Mouse (Mus musculus) midbrain, postnatal 0 days (tissue): ENCODE data around the gene Adamtsl1. TPM values are rescaled to one million over a fixed set of nuclear protein-coding genes. Genes with fewer than 3 reads are reported as not detected.

Experiments
- ATAC-seq: fragments of 200-750 bp; cut with Nextera tagmentation; 2 replicates; pipeline ENCODE4 v1.8.0; 2017; ENCODE audit warnings: moderate number of reproducible peaks, mild to moderate bottlenecking, moderate TSS enrichment, moderate library complexity; ENCODE audit not compliant: low FRiP score
- DNase-seq: peaks from one replicate; pipeline ENCODE4 v3.0.0-alpha.2; 2015; ENCODE audit warnings: low spot score
- H3K27ac ChIP-seq: fragments of 300-500 bp; sonication (generic); 2 replicates; pipeline ENCODE4 v1.5.1; 2014; ENCODE audit warnings: low read depth, mild to moderate bottlenecking, low read length, mixed read lengths
- H3K27me3 ChIP-seq: fragments of 300-500 bp; sonication (generic); 2 replicates; pipeline ENCODE4 v1.6.1; 2014; ENCODE audit warnings: low read length, control low read depth, mixed read lengths; ENCODE audit not compliant: insufficient read depth
- H3K36me3 ChIP-seq: fragments of 300-500 bp; sonication (generic); 2 replicates; pipeline ENCODE4 v1.6.1; 2014; ENCODE audit warnings: low read length, control low read depth, mixed read lengths; ENCODE audit not compliant: insufficient read depth
- H3K4me1 ChIP-seq: fragments of 300-500 bp; sonication (generic); 2 replicates; pipeline ENCODE4 v1.6.1; 2014; ENCODE audit warnings: mild to moderate bottlenecking, control low read depth, antibody characterized with exemption, low read length, mixed read lengths; ENCODE audit not compliant: insufficient read depth
- H3K4me2 ChIP-seq: fragments of 300-500 bp; sonication (generic); 2 replicates; pipeline ENCODE4 v1.6.1; 2014; ENCODE audit warnings: low read depth, mild to moderate bottlenecking, low read length, mixed read lengths; ENCODE audit not compliant: poor library complexity, severe bottlenecking
- H3K4me3 ChIP-seq: fragments of 300-500 bp; sonication (generic); 2 replicates; pipeline ENCODE4 v1.5.1; 2014; ENCODE audit warnings: low read depth, mild to moderate bottlenecking, low read length, moderate library complexity
- H3K9ac ChIP-seq: fragments of 300-500 bp; sonication (generic); replicated peaks from 2 replicates; pipeline ENCODE4 v1.6.1; 2014; ENCODE audit warnings: mild to moderate bottlenecking, low read length, moderate library complexity, mixed read lengths; ENCODE audit not compliant: poor library complexity, severe bottlenecking
- H3K9me3 ChIP-seq: fragments of 300-500 bp; sonication (generic); 2 replicates; pipeline ENCODE4 v1.6.1; 2016; ENCODE audit warnings: low read length, control low read depth
- CTCF ChIP-seq: IDR thresholded peaks from 2 replicates; pipeline ENCODE4 v1.5.1; 2016; ENCODE audit warnings: antibody characterized with exemption, mild to moderate bottlenecking
- WGBS: fragments of 180-500 bp; shearing (Covaris S2); extraction: QIAGEN DNeasy Blood & Tissue Kit; methylation state at CpG from one replicate; pipeline ENCODE4 v1.1.7; 2014; 5-methylcytosine and 5-hydroxymethylcytosine counted together
- polyA plus RNA-seq: library from polyadenylated mRNA; unstranded; fragments of >200 nt; fragmentation: Nextera tagmentation; extraction: Ambion mirVana; gene quantifications from 2 replicates; pipeline ENCODE4 v1.2.1, GENCODE M21; 2015
- total RNA-seq: library from RNA; depleted of rRNA; stranded (reverse); fragments of >200 nt; gene quantifications from 2 replicates; pipeline ENCODE4 v1.2.3, GENCODE M21; 2014

Gene Adamtsl1
- total and polyA plus RNA-seq, 2 experiments from 2014 or later = 4.9 to 7.3 TPM

DNA sequence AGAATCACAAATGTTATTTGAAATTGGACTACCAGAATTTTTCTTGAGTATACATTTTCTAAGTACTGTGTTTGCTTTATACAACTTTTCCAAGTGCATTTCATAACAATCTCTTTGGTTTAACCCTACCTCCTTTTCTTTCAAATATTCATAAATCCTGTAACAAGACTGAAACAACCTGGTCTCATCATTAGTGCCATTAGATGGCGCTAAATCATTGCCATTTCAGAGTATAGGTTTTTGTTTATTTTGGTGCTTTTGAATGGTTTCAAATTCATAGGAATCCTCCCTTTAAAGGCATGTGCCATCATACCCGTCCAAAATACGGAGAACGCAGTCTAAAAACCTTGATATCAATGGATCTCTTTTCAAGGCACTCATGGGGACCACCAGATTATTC is 270.5 kb downstream of the Adamtsl1 start:
- Histone ChIP-seq H3K27ac (no peak overlapping the region), H3K9me3 (no peaks in the 10 kb centered on the region), H3K4me3 (no peak overlapping the region), H3K27me3 (no peaks in the 10 kb centered on the region), H3K9ac (no peak overlapping the region), H3K36me3 (no peaks in the 10 kb centered on the region), H3K4me2 (no peak overlapping the region), H3K4me1 (0 out of 2 replicates have a peak, but pooled peaks cover 4% of the 10 kb centered on the region)
- peak; percentile 60 for TF ChIP-seq CTCF
- ATAC-seq = no peak
- 16% methylated on average over 4 of the region's 4 CpGs for WGBS
- peak; percentile 37 for DNase-seq

GRCm38 (mm10) chr4:85790226-85790625 is 276.3 kb downstream of the Adamtsl1 start:
- no peaks in the 10 kb centered on the region for H3K9me3 ChIP-seq
- no peak overlapping the region for H3K9ac ChIP-seq
- ATAC-seq (no peak), DNase-seq (no peak)
- WGBS = 86% methylated on average over 2 of the region's 2 CpGs
- H3K27me3 ChIP-seq = no peaks in the 10 kb centered on the region
- no peaks in the 10 kb centered on the region for H3K4me1 ChIP-seq
- no peak for TF ChIP-seq CTCF
- no peak overlapping the region for H3K4me2 ChIP-seq
- no peaks in the 10 kb centered on the region for H3K36me3 ChIP-seq
- H3K27ac ChIP-seq = no peak overlapping the region
- no peak overlapping the region for H3K4me3 ChIP-seq

DNA sequence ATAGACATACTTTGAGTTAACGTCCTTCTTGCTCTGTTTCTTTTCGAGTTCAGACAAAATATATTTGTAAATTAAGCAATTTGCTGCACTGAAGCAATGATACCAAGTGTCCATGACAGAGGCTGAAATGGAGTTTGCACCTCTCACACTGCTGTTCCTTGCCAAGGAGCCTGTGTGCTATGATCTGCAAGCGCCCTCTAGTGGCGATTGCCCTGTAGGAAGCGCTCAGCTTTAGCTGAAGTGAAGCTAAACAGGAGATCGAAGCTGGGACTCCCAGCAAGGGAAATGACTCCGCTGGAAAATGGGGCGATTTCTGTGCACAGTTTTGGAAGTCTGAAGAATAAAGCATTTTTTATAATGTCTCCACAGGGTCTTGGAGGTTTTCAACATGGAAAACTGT is 287.8 kb downstream of the Adamtsl1 start:
- H3K4me1 ChIP-seq = no peaks in the 10 kb centered on the region
- no peak overlapping the region for H3K27ac ChIP-seq
- peak; percentile 94 for DNase-seq
- ATAC-seq = peak; percentile 65; the same call in 1 of the 2 replicates
- TF ChIP-seq CTCF = peak; percentile 99
- no peaks in the 10 kb centered on the region for H3K9me3 ChIP-seq
- no peaks in the 10 kb centered on the region for H3K36me3 ChIP-seq
- H3K9ac ChIP-seq = no peak overlapping the region
- no peaks in the 10 kb centered on the region for H3K27me3 ChIP-seq
- no peak overlapping the region for H3K4me2 ChIP-seq
- 2% methylated on average over 8 of the region's 8 CpGs for WGBS
- no peak overlapping the region for H3K4me3 ChIP-seq

- no peak for DNase-seq
- TF ChIP-seq CTCF = no peak
Measured at GRCm38 (mm10) chr4:85814418-85814817, 300.4 kb downstream of the Adamtsl1 start.

DNA sequence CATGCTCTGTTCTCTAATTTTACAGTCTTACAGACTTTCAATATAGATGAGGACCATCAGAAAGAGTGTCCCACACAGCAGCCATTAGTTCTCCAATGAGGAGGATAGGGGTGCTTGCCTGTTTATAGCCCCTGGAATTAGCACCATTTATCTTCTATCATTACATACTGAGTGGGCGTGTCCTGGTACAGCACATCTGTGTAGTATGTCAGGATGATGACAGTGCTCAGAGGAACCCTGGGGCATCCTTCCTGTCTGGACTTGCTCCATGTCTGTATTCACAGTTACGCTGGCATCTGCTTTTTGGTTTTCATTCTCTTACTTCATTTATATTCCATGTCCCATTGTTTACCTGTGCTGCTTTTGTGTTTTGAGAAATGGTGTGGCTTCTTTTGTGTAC is 304.5 kb downstream of the Adamtsl1 start:
- Histone ChIP-seq H3K9ac (no peak overlapping the region), H3K4me3 (no peak overlapping the region), H3K4me1 (no peaks in the 10 kb centered on the region), H3K4me2 (no peak overlapping the region), H3K36me3 (no peaks in the 10 kb centered on the region), H3K9me3 (no peaks in the 10 kb centered on the region), H3K27me3 (no peaks in the 10 kb centered on the region), H3K27ac (no peak overlapping the region)
- ATAC-seq (no peak), DNase-seq (no peak)
- TF ChIP-seq CTCF = no peak
- WGBS = 66% methylated on average over 2 of the region's 2 CpGs

More at GRCm38 (mm10) chr4:85814418-85814817, 300.4 kb downstream of the Adamtsl1 start:
- Histone ChIP-seq H3K9ac (no peak overlapping the region), H3K4me2 (no peak overlapping the region), H3K9me3 (no peaks in the 10 kb centered on the region), H3K27me3 (no peaks in the 10 kb centered on the region), H3K36me3 (no peaks in the 10 kb centered on the region), H3K4me3 (no peak overlapping the region), H3K27ac (no peak overlapping the region), H3K4me1 (no peaks in the 10 kb centered on the region)
- ATAC-seq = no peak
- 78% methylated on average over 3 of the region's 3 CpGs for WGBS

DNA sequence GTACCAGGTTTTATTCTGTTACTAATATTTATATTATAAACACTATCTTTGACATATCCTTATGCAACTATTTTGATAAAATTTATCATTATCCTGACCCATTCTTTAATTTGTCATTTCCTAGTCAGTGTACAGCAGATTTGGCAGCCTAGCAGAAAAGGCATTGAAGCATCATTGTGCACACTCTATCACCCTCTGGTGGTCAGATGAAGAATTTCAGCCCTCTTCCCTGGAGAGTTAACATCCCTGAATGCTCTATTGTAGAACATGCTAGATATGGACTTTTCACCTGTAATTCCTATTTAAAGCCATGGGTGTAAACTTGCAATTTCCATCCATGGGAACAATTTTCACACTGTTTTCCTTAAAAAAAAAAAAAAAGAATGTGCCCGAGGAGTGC is 305.2 kb downstream of the Adamtsl1 start:
- DNase-seq (peak; percentile 82), ATAC-seq (no peak)
- Histone ChIP-seq H3K27me3 (no peaks in the 10 kb centered on the region), H3K4me1 (no peaks in the 10 kb centered on the region), H3K9ac (no peak overlapping the region), H3K4me2 (no peak overlapping the region), H3K27ac (no peak overlapping the region), H3K4me3 (no peak overlapping the region), H3K36me3 (no peaks in the 10 kb centered on the region), H3K9me3 (no peaks in the 10 kb centered on the region)
- WGBS = 84% methylated on average over 1 of the region's 1 CpGs
- peak; percentile 95 for TF ChIP-seq CTCF
